Mouse (Mus musculus) ES-Bruce4 (cell line): ENCODE data around the gene Atp2b4.

Experiments used
- CTCF ChIP-seq: IDR thresholded peaks from one replicate; pipeline ENCODE4 v1.8.1; 2011; ENCODE audit warnings: low read depth, low read length
- POLR2A ChIP-seq: IDR thresholded peaks from one replicate; pipeline ENCODE4 v1.8.1; 2011; ENCODE audit warnings: low read length; ENCODE audit not compliant: insufficient read depth

- TF ChIP-seq CTCF (no peak), POLR2A (no peak)
Observed at GRCm38 (mm10) chr1:133697935-133698620, 102.8 kb downstream of the Atp2b4 start.
